Mouse (Mus musculus) forebrain, embryonic 16.5 days (tissue): ENCODE measurements around the gene Olfr869. TPM values are rescaled to one million over a fixed set of nuclear protein-coding genes. Genes with fewer than 3 reads are reported as not detected.

Experiments
- ATAC-seq: fragments of 200-750 bp; cut with Nextera tagmentation; 2 replicates; pipeline ENCODE4 v1.8.0; 2017; ENCODE audit warnings: mild to moderate bottlenecking, moderate library complexity
- H3K27ac ChIP-seq: fragments of 300-500 bp; sonication (generic); 2 replicates; pipeline ENCODE4 v1.5.1; 2014; ENCODE audit warnings: low read length, control low read depth
- H3K27me3 ChIP-seq: fragments of 300-500 bp; sonication (generic); replicated peaks from 2 replicates; pipeline ENCODE4 v1.6.1; 2014; ENCODE audit warnings: low read length; ENCODE audit not compliant: control insufficient read depth, insufficient read depth
- H3K36me3 ChIP-seq: fragments of 300-500 bp; sonication (generic); 2 replicates; pipeline ENCODE4 v1.6.1; 2014; ENCODE audit not compliant: control insufficient read depth, insufficient read depth
- H3K4me1 ChIP-seq: fragments of 300-500 bp; sonication (generic); replicated peaks from 2 replicates; pipeline ENCODE4 v1.6.1; 2014; ENCODE audit warnings: low read length; ENCODE audit not compliant: control insufficient read depth, insufficient read depth
- H3K4me2 ChIP-seq: fragments of 300-500 bp; sonication (generic); 2 replicates; pipeline ENCODE4 v1.6.1; 2014; ENCODE audit warnings: mild to moderate bottlenecking, low read length, control low read depth
- H3K4me3 ChIP-seq: fragments of 300-500 bp; sonication (generic); replicated peaks from 2 replicates; pipeline ENCODE4 v1.5.1; 2014; ENCODE audit warnings: mild to moderate bottlenecking, low read length, control low read depth
- H3K9ac ChIP-seq: fragments of 300-500 bp; sonication (generic); replicated peaks from 2 replicates; pipeline ENCODE4 v1.6.1; 2014; ENCODE audit warnings: low read depth, low read length, control low read depth
- H3K9me3 ChIP-seq: fragments of 300-500 bp; sonication (generic); 2 replicates; pipeline ENCODE4 v1.6.1; 2016; ENCODE audit warnings: low read length; ENCODE audit not compliant: control insufficient read depth
- WGBS: fragments of 180-500 bp; shearing (Covaris S2); extraction: QIAGEN DNeasy Blood & Tissue Kit; methylation state at CpG from one replicate; pipeline ENCODE4 v1.1.7; 2014; 5-methylcytosine and 5-hydroxymethylcytosine counted together
- polyA plus RNA-seq: library from polyadenylated mRNA; unstranded; fragments of >200 nt; fragmentation: Nextera tagmentation; extraction: Ambion mirVana; gene quantifications from 2 replicates; pipeline ENCODE4 v1.2.1, GENCODE M21; 2015

Olfr869 gene
- not detected in 2 replicates for polyA plus RNA-seq

- no peaks in the 10 kb centered on the region for H3K36me3 ChIP-seq
- H3K4me1 ChIP-seq, result no peaks in the 10 kb centered on the region
- no peak for ATAC-seq
- no peaks in the 10 kb centered on the region for H3K9me3 ChIP-seq
- no peak within 1 kb of the TSS for H3K4me3 ChIP-seq
- H3K27me3 ChIP-seq, result no peaks in the 10 kb centered on the region
- H3K4me2 ChIP-seq, result no peak within 1 kb of the TSS
- 84% methylated on average over 2 of the region's 2 CpGs for WGBS
- H3K9ac ChIP-seq, result no peak within 1 kb of the TSS
- H3K27ac ChIP-seq, result no peak within 1 kb of the TSS
These were observed at the start of gene Olfr869 for GRCm38 (mm10) chr9:20128709-20129108. Gene Olfr869, plus strand, starts transcription at chr9:20129009.

DNA sequence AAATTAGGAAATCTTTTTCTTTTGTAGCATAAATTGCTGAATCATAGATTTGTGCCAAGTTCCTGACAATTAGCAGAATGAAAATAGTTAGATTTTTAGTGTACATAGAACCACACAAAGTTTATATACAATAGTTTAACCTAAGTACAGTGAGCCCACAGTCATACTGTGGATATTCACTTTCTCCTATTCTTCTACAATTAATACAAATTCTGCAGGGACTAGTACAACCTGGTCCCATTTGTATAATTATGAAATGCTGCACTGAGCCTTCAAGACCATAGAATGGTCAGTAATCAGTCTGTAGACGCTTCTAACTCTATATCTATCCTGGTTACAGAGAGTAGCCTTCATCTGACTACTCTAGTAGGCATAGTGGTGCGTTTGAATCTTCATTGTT, 30.5 kb upstream of the Olfr869 start, which contains the start of gene Olfr868:
Olfr868 (plus strand) TSS at position 301 of the 400 bp plus-strand sequence.
- H3K27me3 ChIP-seq, result no peaks in the 10 kb centered on the region
- no peaks in the 10 kb centered on the region for H3K4me1 ChIP-seq
- no peaks in the 10 kb centered on the region for H3K36me3 ChIP-seq
- no peak within 1 kb of the TSS for H3K9ac ChIP-seq
- WGBS, result 47% methylated on average over 2 of the region's 2 CpGs
- no peak within 1 kb of the TSS for H3K4me3 ChIP-seq
- no peak for ATAC-seq
- no peak within 1 kb of the TSS for H3K4me2 ChIP-seq
- H3K9me3 ChIP-seq, result peaks cover 2% of the 10 kb centered on the region; the same call in 1 of the 2 replicates
- no peak within 1 kb of the TSS for H3K27ac ChIP-seq

- no peak for ATAC-seq
- H3K36me3 ChIP-seq, result no peaks in the 10 kb centered on the region
- peaks cover 6% of the 10 kb centered on the region; the same call in 1 of the 2 replicates for H3K9me3 ChIP-seq
- H3K27me3 ChIP-seq, result no peaks in the 10 kb centered on the region
- no peak overlapping the region for H3K9ac ChIP-seq
- H3K4me2 ChIP-seq, result no peak overlapping the region
- no peak overlapping the region for H3K27ac ChIP-seq
- H3K4me3 ChIP-seq, result no peak overlapping the region
- H3K4me1 ChIP-seq, result no peaks in the 10 kb centered on the region
- WGBS, result 90% methylated on average over 3 of the region's 3 CpGs
These were observed 20.9 kb downstream of the Olfr869 start for GRCm38 (mm10) chr9:20149706-20150105.

GRCm38 (mm10) chr9:20173957-20174356, 45.1 kb downstream of the Olfr869 start, which contains the start of gene Olfr870:
Gene Olfr870, minus strand, starts transcription at chr9:20174057.
- H3K9me3 ChIP-seq, result peaks cover 4% of the 10 kb centered on the region; the same call in 1 of the 2 replicates
- H3K36me3 ChIP-seq, result no peaks in the 10 kb centered on the region
- H3K27ac ChIP-seq, result no peak within 1 kb of the TSS
- H3K4me3 ChIP-seq, result no peak within 1 kb of the TSS
- 73% methylated on average over 2 of the region's 2 CpGs for WGBS
- H3K9ac ChIP-seq, result no peak within 1 kb of the TSS
- no peak within 1 kb of the TSS for H3K4me2 ChIP-seq
- no peak for ATAC-seq
- no peaks in the 10 kb centered on the region for H3K4me1 ChIP-seq
- H3K27me3 ChIP-seq, result no peaks in the 10 kb centered on the region

DNA sequence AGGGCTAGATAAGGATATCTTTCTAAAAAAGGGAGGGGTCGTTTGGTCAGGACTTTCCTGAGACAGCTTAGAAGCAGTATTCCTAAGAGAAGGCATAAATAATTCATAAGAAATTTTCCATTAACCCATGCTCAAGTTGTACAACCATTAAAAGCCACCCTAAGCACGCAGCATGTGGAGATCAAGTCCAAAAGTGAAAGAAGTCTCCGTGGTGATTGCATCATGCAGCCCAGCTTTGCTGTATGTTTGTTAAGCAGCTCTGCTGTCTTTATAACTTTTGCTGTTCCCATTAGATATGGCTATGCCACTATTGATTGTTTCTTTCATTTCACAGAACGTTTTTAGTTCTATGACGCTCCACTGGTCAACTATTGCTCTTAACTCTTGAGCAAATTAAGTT, 50.7 kb downstream of the Olfr869 start:
- Histone ChIP-seq H3K9ac (no peak overlapping the region), H3K4me1 (no peaks in the 10 kb centered on the region), H3K4me3 (no peak overlapping the region), H3K36me3 (no peaks in the 10 kb centered on the region), H3K4me2 (no peak overlapping the region), H3K27ac (no peak overlapping the region), H3K9me3 (peaks cover 4% of the 10 kb centered on the region; the same call in 1 of the 2 replicates), H3K27me3 (no peaks in the 10 kb centered on the region)
- WGBS, result 70% methylated on average over 5 of the region's 5 CpGs
- no peak for ATAC-seq

Other genes with a start within 250 kb of the Olfr869 start
- not detected in 2 replicates for gene Olfr862, start 241.0 kb upstream of the Olfr869 start, polyA plus RNA-seq
- 0.14 and 0.17 TPM in 2 replicates for gene Olfr77, start 212.1 kb upstream of the Olfr869 start, polyA plus RNA-seq
- not detected in 2 replicates for gene Olfr866, start 101.0 kb upstream of the Olfr869 start, polyA plus RNA-seq
- not detected in 2 replicates for gene Olfr867, start 71.4 kb upstream of the Olfr869 start, polyA plus RNA-seq
- gene Olfr868, start 30.4 kb upstream of the Olfr869 start, polyA plus RNA-seq, result not detected in 2 replicates
- not detected in 2 replicates for gene Olfr870, start 45.0 kb downstream of the Olfr869 start, polyA plus RNA-seq
- gene Olfr871, start 83.2 kb downstream of the Olfr869 start, polyA plus RNA-seq, result not detected in 2 replicates
- gene Olfr872, start 108.1 kb downstream of the Olfr869 start, polyA plus RNA-seq, result not detected in 2 replicates
- not detected in 2 replicates for gene Olfr39, start 153.3 kb downstream of the Olfr869 start, polyA plus RNA-seq
- gene Olfr873, start 169.5 kb downstream of the Olfr869 start, polyA plus RNA-seq, result not detected in 2 replicates
- gene Olfr18, start 207.1 kb downstream of the Olfr869 start, polyA plus RNA-seq, result not detected in 2 replicates